Mouse (Mus musculus) spleen, adult 2 months (tissue): Measurements from ENCODE around the gene Nfic.

Experiments
- CTCF ChIP-seq: fragments of 200-500 bp; IDR thresholded peaks from 2 replicates; pipeline ENCODE4 v1.5.1; 2011; ENCODE audit warnings: mild to moderate bottlenecking, inconsistent platforms; ENCODE audit not compliant: insufficient read depth, insufficient read length, insufficient replicate concordance; ENCODE audit errors: extremely low read depth
- POLR2A ChIP-seq: fragments of 200-500 bp; IDR thresholded peaks from 2 replicates; pipeline ENCODE4 v1.6.1; 2011; ENCODE audit warnings: low read depth, low read length, inconsistent platforms

DNA sequence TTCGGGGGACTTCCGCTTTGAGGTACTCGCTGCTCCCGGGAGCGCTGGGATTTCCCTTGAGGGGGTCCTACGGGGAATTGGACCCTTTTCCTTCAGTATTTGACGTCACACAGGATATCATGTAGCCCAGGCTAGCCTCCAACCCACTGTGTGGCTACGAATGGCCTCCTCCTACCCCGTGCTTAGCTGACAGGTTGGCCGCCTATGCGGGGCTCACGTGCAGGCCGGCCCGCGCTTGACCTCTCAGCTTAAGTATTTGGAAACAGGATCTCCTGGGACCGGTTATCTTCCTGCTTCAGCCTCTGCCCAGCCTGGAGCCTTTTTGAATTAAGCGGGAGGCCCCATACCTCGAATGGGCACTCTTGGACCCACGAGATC is 70.8 kb downstream of the Nfic start:
- TF ChIP-seq CTCF: no peak
- TF ChIP-seq POLR2A: no peak
